Mouse (Mus musculus) lung, embryonic 16.5 days (tissue): ENCODE data around the gene Rpl31. TPM values are rescaled to one million over a fixed set of nuclear protein-coding genes. Genes with fewer than 3 reads are reported as not detected.

ENCODE experiments used
- ATAC-seq: fragments of 200-750 bp; cut with Nextera tagmentation; 2 replicates; pipeline ENCODE4 v1.8.0; 2017; ENCODE audit warnings: low read depth, mild to moderate bottlenecking, moderate library complexity
- H3K27ac ChIP-seq: fragments of 300-500 bp; sonication (generic); 2 replicates; pipeline ENCODE4 v1.5.1; 2014; ENCODE audit warnings: mild to moderate bottlenecking, control low read depth, low read length
- H3K27me3 ChIP-seq: fragments of 300-500 bp; sonication (generic); 2 replicates; pipeline ENCODE4 v1.6.1; 2014; ENCODE audit warnings: low read depth, low read length, mixed read lengths; ENCODE audit not compliant: control insufficient read depth, insufficient read depth
- H3K36me3 ChIP-seq: fragments of 300-500 bp; sonication (generic); 2 replicates; pipeline ENCODE4 v1.6.1; 2014; ENCODE audit warnings: low read length; ENCODE audit not compliant: control insufficient read depth, insufficient read depth
- H3K4me1 ChIP-seq: fragments of 300-500 bp; sonication (generic); replicated peaks from 2 replicates; pipeline ENCODE4 v1.6.1; 2014; ENCODE audit warnings: low read length, mixed read lengths; ENCODE audit not compliant: control insufficient read depth, insufficient read depth
- H3K4me2 ChIP-seq: fragments of 300-500 bp; sonication (generic); 2 replicates; pipeline ENCODE4 v1.6.1; 2014; ENCODE audit warnings: low read depth, low read length, control low read depth
- H3K4me3 ChIP-seq: fragments of 300-500 bp; sonication (generic); 2 replicates; pipeline ENCODE4 v1.5.1; 2014; ENCODE audit warnings: mild to moderate bottlenecking, low read length, control low read depth
- H3K9ac ChIP-seq: fragments of 300-500 bp; sonication (generic); 2 replicates; pipeline ENCODE4 v1.6.1; 2014; ENCODE audit warnings: low read length, control low read depth
- H3K9me3 ChIP-seq: fragments of 300-500 bp; sonication (generic); 2 replicates; pipeline ENCODE4 v1.6.1; 2016; ENCODE audit warnings: low read length; ENCODE audit not compliant: control insufficient read depth
- WGBS: fragments of 180-500 bp; shearing (Covaris S2); extraction: QIAGEN DNeasy Blood & Tissue Kit; methylation state at CpG from one replicate; pipeline ENCODE4 v1.1.7; 2014; 5-methylcytosine and 5-hydroxymethylcytosine counted together
- polyA plus RNA-seq: library from polyadenylated mRNA; unstranded; fragments of >200 nt; fragmentation: Nextera tagmentation; extraction: Ambion mirVana; gene quantifications from 2 replicates; pipeline ENCODE4 v1.2.1, GENCODE M21; 2015

The Rpl31 gene
- polyA plus RNA-seq = 449 and 553 TPM in 2 replicates

DNA sequence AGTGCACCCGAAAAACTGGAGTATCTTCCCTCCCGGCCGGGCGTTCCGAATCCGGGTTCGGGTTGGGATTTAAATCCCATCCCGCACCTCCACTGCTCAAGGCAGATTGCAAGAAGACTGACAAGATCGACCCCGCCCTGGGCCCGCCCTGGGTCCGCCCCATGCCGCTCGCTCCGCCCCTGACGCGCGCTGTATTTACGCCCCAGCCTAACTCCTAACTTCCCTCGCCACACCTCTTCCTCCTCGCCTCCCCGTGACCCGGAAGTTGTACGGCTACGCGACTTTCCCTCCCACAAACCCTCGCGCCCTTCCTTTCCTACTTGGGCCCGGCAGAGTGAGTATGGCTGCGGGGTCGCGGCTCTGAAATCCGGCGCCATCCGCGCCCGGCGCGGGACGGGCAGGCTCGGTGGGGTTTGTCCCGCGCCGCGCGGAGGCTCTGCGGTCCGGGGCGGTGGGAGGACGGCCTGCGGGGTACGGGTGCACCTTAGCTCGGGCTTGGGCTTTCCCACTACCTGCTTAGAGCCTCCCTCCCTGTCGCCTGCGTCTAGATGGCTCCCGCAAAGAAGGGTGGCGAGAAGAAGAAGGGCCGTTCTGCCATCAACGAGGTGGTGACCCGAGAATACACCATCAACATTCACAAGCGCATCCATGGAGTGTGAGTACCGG is at the start of gene Rpl31:
Rpl31 (plus strand) TSS at position 242 of the 666 bp plus-strand sequence.
- peak within 1 kb of the TSS; percentile 99 for H3K9ac ChIP-seq
- H3K27me3 ChIP-seq = no peaks in the 10 kb centered on the region
- H3K36me3 ChIP-seq = peaks cover 28% of the 10 kb centered on the region
- H3K4me1 ChIP-seq = peaks cover 5% of the 10 kb centered on the region
- ATAC-seq = peak; percentile 100
- under 1% methylated on average over 53 of the region's 62 CpGs for WGBS
- H3K9me3 ChIP-seq = no peaks in the 10 kb centered on the region
- H3K4me3 ChIP-seq = peak within 1 kb of the TSS; percentile 97
- peak within 1 kb of the TSS; percentile 93 for H3K4me2 ChIP-seq
- H3K27ac ChIP-seq = peak within 1 kb of the TSS; percentile 80

DNA sequence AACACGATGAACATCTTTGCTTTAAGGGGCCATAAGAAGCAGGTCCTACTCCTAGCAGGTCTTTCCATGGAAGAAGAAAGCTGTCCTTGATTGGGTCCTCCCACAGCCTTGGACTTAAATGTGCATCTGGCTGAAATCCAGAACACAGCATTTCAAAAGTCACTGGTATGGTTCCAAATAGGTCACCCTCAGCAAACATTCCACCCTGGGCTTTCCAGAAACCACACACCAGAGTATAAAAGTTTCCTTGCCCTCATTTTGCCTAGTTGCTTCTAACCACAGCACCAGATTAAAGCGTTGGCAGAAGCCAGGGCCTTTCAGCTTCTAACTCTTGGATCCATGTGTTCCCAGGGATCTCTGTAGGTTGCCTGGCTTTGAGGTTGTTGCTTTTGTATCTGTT is 49.7 kb upstream of the Rpl31 start:
- WGBS = 49% methylated on average over 2 of the region's 2 CpGs
- Histone ChIP-seq H3K36me3 (no peaks in the 10 kb centered on the region), H3K4me1 (peaks cover 17% of the 10 kb centered on the region), H3K9ac (no peak overlapping the region), H3K27me3 (no peaks in the 10 kb centered on the region), H3K9me3 (no peaks in the 10 kb centered on the region), H3K4me2 (no peak overlapping the region), H3K27ac (peak overlapping the region; percentile 74), H3K4me3 (no peak overlapping the region)
- peak; percentile 63; the same call in 1 of the 2 replicates for ATAC-seq

DNA sequence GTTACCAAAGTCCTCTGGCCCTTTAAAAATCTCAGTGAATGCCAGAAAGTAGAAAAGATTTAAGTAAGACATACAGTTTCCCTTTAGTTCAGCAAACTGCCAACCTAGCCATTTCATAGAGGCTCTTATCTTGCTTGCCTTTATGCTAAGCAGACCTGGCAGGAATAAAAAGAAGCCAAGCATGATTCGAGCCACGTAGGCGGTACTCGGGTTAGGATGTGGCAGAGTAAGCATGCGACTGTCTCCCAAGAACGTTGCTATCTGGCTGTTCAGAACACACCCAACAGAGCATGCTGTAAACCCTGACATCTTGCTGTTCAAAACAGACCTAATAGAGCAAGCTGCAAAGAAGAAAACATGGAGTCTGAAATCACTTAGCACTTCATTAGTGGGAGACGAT is 48.8 kb upstream of the Rpl31 start:
- no peak for ATAC-seq

DNA sequence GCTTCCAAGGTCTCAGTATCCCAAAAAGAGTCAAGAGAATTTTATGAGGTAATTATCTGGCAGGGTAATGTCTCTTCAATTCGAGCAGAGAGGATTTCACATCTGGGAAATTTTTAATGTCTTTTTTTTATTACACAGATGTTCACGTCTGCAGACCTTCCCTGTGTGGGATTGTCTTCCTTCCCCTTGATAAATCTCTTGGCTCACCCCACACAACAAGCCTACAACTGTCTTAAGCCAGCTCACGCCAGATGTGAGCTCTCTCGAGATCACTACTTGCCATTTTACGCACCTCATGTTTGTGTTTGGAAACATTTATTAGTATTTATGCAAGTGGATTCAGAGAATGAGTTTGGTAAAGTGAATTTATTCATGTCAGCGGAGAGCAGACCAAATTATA is 45.7 kb upstream of the Rpl31 start:
- Histone ChIP-seq H3K4me1 (peaks cover 26% of the 10 kb centered on the region), H3K27ac (no peak overlapping the region), H3K9ac (no peak overlapping the region), H3K27me3 (no peaks in the 10 kb centered on the region), H3K4me3 (no peak overlapping the region), H3K9me3 (no peaks in the 10 kb centered on the region), H3K4me2 (no peak overlapping the region), H3K36me3 (no peaks in the 10 kb centered on the region)
- ATAC-seq = no peak
- WGBS = 68% methylated on average over 6 of the region's 6 CpGs

More for the DNA sequence above, 48.8 kb upstream of the Rpl31 start:
- Histone ChIP-seq H3K4me1 (peaks cover 17% of the 10 kb centered on the region), H3K36me3 (no peaks in the 10 kb centered on the region), H3K27me3 (no peaks in the 10 kb centered on the region), H3K4me2 (no peak overlapping the region), H3K27ac (peak overlapping the region; percentile 9; the same call in 1 of the 2 replicates), H3K4me3 (no peak overlapping the region), H3K9me3 (no peaks in the 10 kb centered on the region), H3K9ac (no peak overlapping the region)
- 43% methylated on average over 7 of the region's 7 CpGs for WGBS

DNA sequence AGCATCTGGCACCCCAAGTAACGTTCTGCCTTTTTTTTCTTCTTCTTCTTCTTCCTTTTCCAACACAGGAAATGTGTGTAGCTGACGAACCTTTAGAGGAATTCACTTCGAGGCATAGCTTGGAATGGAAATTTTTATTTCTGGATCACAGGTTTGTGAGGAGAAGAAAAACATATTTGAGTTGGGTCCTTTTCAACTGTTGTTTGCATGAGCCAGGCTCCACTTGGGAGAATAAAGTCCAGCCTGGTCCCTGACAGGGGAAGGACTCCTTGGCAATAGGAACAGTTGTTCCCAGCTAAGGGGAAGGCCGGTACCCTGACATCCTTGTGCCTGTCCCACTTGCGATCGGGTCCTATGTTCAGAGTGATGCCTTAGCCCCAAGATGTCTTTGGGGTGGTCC is 42.4 kb upstream of the Rpl31 start:
- H3K4me1 ChIP-seq = peaks cover 9% of the 10 kb centered on the region; the same call in 1 of the 2 replicates
- H3K27ac ChIP-seq = no peak overlapping the region
- H3K4me2 ChIP-seq = no peak overlapping the region
- H3K36me3 ChIP-seq = no peaks in the 10 kb centered on the region
- no peak for ATAC-seq
- no peaks in the 10 kb centered on the region for H3K9me3 ChIP-seq
- no peaks in the 10 kb centered on the region for H3K27me3 ChIP-seq
- H3K9ac ChIP-seq = no peak overlapping the region
- WGBS = 76% methylated on average over 6 of the region's 6 CpGs
- no peak overlapping the region for H3K4me3 ChIP-seq

DNA sequence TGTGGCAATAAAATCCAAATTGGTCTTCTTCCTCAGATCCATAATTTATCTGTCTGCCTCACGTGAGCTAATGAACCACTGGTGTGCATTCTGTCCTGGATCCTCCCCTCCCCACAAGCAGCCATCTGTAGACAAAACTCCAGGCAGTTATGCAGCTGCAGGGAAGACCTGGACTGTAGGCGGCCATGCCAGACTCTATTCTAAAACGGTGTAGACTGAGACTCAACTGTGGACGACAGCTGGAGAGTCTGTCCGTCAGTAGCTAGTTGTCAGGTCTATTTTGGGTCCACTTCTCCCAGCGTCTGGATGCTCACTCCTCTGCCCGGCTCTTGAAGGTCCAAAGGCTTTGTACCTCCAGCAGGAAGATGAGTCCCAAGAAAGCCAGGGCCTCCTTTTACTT is 40.1 kb upstream of the Rpl31 start:
- H3K36me3 ChIP-seq = no peaks in the 10 kb centered on the region
- ATAC-seq = no peak
- 64% methylated on average over 7 of the region's 7 CpGs for WGBS
- no peaks in the 10 kb centered on the region for H3K9me3 ChIP-seq
- H3K4me3 ChIP-seq = no peak overlapping the region
- no peak overlapping the region for H3K4me2 ChIP-seq
- H3K27ac ChIP-seq = no peak overlapping the region
- no peaks in the 10 kb centered on the region for H3K27me3 ChIP-seq
- H3K9ac ChIP-seq = no peak overlapping the region
- peaks cover 9% of the 10 kb centered on the region; the same call in 1 of the 2 replicates for H3K4me1 ChIP-seq

DNA sequence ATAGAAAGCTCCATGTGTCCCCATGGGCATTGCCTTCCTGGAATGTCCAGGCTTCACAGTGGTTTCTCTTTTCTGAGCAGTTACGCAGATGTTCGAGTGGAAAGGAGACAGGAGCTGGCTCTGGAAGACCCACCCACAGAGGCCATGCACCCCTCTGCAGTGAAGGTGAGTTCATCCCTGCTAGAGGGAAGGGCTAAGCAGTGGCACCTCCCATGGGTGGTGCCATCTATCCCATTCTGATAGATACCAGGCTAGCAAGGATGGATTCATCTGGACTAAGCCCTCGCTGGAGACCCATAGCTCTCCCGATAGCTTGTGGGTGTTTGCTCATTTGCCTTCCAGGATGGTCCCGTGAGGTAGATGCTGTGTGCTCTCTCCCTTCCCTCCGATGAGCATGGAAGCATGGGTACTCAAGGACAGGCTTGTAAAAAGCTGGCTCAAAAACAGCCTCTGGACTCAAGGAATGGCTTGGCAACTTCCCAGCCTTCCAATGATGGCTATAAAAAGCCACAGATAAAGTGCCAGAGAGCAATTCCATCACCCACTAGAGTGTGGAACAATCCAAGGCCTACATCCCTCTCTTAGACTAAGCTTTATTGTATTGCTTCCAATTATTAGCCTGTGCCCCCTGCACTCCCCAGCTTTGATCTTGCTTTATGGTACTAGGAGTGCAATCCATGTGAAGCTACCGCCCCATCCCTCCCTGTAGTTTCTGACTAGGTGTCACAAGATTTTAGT is 36.6 kb upstream of the Rpl31 start:
- peaks cover 4% of the 10 kb centered on the region for H3K4me1 ChIP-seq
- no peak overlapping the region for H3K9ac ChIP-seq
- no peaks in the 10 kb centered on the region for H3K9me3 ChIP-seq
- H3K4me2 ChIP-seq = no peak overlapping the region
- no peaks in the 10 kb centered on the region for H3K27me3 ChIP-seq
- WGBS = 87% methylated on average over 7 of the region's 7 CpGs
- H3K36me3 ChIP-seq = no peaks in the 10 kb centered on the region
- no peak overlapping the region for H3K27ac ChIP-seq
- H3K4me3 ChIP-seq = no peak overlapping the region
- ATAC-seq = no peak

DNA sequence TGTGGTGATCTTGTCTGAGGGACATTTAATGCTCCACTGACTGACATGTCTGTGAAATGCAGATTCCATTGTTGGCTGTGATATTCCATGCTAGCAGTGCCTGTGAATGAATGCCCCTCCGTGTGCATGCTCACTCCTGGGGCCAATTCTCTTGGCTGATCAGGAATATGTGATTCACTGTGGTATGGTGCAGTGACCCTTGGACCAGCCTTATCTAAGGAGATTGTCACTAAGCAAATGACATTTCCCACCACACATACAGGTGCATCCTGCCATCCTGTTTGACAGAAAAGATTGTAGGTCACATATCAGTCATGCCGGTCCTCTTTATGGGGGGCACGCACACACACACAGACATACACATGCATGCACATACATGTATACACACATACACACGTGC is 35.2 kb upstream of the Rpl31 start:
- no peak overlapping the region for H3K4me3 ChIP-seq
- no peaks in the 10 kb centered on the region; the same call in 1 of the 2 replicates for H3K4me1 ChIP-seq
- H3K4me2 ChIP-seq = no peak overlapping the region
- 86% methylated on average over 4 of the region's 4 CpGs for WGBS
- no peak overlapping the region for H3K9ac ChIP-seq
- no peaks in the 10 kb centered on the region for H3K9me3 ChIP-seq
- ATAC-seq = no peak
- H3K27ac ChIP-seq = no peak overlapping the region
- H3K27me3 ChIP-seq = no peaks in the 10 kb centered on the region
- H3K36me3 ChIP-seq = no peaks in the 10 kb centered on the region

DNA sequence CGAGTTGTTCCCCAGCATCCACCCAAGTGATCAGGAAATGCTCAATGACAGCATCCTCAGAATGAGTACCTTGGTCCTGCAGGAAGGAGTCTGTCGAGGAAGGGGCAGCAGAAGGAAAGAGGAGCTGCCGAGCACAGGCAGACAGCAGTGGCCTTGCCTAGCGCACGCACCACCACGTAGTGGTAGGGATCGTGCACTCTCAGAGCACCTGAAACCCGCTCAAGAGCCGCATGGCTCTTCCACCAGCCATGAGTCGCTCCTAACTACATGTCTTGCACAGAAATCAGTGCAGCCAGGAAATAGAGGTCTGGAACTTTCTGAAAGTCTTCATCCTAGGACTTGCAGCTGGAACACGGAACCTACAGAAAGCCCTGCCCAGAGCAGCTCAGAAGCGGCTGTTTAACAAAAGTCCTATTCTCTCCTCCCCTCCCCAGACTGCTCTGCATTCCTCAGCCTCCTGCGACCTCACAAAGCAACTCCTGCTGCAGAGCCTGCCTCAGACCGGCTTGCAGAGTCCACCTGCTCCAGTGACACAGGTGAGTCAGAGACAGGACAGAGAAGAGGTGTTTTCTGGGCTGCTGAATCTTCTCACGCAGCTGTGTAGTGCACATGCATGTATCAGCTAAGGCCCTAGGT is 32.0 kb upstream of the Rpl31 start:
- Histone ChIP-seq H3K9ac (peak overlapping the region; percentile 9; the same call in 1 of the 2 replicates), H3K9me3 (no peaks in the 10 kb centered on the region), H3K4me2 (no peak overlapping the region), H3K27ac (no peak overlapping the region), H3K4me1 (peaks cover 3% of the 10 kb centered on the region; the same call in 1 of the 2 replicates), H3K36me3 (no peaks in the 10 kb centered on the region), H3K27me3 (no peaks in the 10 kb centered on the region), H3K4me3 (no peak overlapping the region)
- WGBS = 20% methylated on average over 15 of the region's 15 CpGs
- peak; percentile 70; the same call in 1 of the 2 replicates for ATAC-seq
